Mouse (Mus musculus) liver, embryonic 16.5 days (tissue): Measurements from ENCODE around the gene Slit3. TPM values are rescaled to one million over a fixed set of nuclear protein-coding genes. Genes with fewer than 3 reads are reported as not detected.

Source experiments
- ATAC-seq: fragments of 200-750 bp; cut with Nextera tagmentation; 2 replicates; pipeline ENCODE4 v1.8.0; 2017; ENCODE audit warnings: low read depth, mild to moderate bottlenecking, moderate number of reproducible peaks, moderate library complexity
- H3K27ac ChIP-seq: fragments of 300-500 bp; sonication (generic); 2 replicates; pipeline ENCODE4 v1.5.1; 2014; ENCODE audit warnings: mild to moderate bottlenecking, low read length
- H3K27me3 ChIP-seq: fragments of 300-500 bp; sonication (generic); 2 replicates; pipeline ENCODE4 v1.6.1; 2014; ENCODE audit warnings: low read depth, low read length, mixed read lengths; ENCODE audit not compliant: control insufficient read depth, insufficient read depth
- H3K36me3 ChIP-seq: fragments of 300-500 bp; sonication (generic); 2 replicates; pipeline ENCODE4 v1.6.1; 2014; ENCODE audit warnings: mild to moderate bottlenecking; ENCODE audit not compliant: control insufficient read depth, insufficient read depth
- H3K4me1 ChIP-seq: fragments of 300-500 bp; sonication (generic); 2 replicates; pipeline ENCODE4 v1.6.1; 2014; ENCODE audit warnings: low read depth, low read length, mixed read lengths; ENCODE audit not compliant: control insufficient read depth
- H3K4me2 ChIP-seq: fragments of 300-500 bp; sonication (generic); 2 replicates; pipeline ENCODE4 v1.6.1; 2014; ENCODE audit warnings: low read depth, low read length, mixed read lengths
- H3K4me3 ChIP-seq: fragments of 300-500 bp; sonication (generic); 2 replicates; pipeline ENCODE4 v1.5.1; 2014; ENCODE audit warnings: low read depth, mild to moderate bottlenecking, low read length
- H3K9ac ChIP-seq: fragments of 300-500 bp; sonication (generic); 2 replicates; pipeline ENCODE4 v1.6.1; 2014; ENCODE audit warnings: low read depth, low read length
- H3K9me3 ChIP-seq: fragments of 300-500 bp; sonication (generic); replicated peaks from 2 replicates; pipeline ENCODE4 v1.6.1; 2016; ENCODE audit warnings: low read length; ENCODE audit not compliant: control insufficient read depth
- WGBS: fragments of 180-500 bp; shearing (Covaris S2); extraction: QIAGEN DNeasy Blood & Tissue Kit; methylation state at CpG from one replicate; pipeline ENCODE4 v1.1.7; 2014; ENCODE audit not compliant: insufficient replicate concordance; 5-methylcytosine and 5-hydroxymethylcytosine counted together
- polyA plus RNA-seq: library from polyadenylated mRNA; unstranded; fragments of >200 nt; fragmentation: Nextera tagmentation; extraction: Ambion mirVana; gene quantifications from 2 replicates; pipeline ENCODE4 v1.2.1, GENCODE M21; 2015

The Slit3 gene
- polyA plus RNA-seq, 1 experiment from 2014 or later, result 0.22 TPM

DNA sequence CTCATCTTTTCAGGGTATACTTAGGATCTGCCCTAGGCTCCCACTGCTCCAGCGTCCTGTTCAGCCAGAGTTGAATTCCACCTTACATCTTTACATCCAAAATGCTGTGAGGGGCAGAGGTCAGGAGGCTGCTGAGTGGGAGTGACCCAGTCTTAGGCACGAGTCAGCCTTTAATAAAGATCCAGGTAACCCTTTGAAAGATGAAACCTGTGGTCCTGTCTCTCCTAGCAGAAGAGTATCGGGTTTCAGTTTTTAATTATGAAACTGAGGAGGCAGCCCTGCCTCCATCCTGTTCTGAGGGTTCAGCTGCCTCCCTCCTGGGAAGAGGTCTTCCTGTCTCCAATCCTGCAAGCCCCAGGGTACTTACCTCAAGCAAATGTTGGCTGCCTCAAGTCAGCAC lies 264.4 kb downstream of the Slit3 start:
- Histone ChIP-seq H3K9me3 (no peaks in the 10 kb centered on the region), H3K4me2 (no peak overlapping the region), H3K4me1 (no peaks in the 10 kb centered on the region), H3K4me3 (no peak overlapping the region), H3K9ac (no peak overlapping the region), H3K36me3 (no peaks in the 10 kb centered on the region), H3K27ac (no peak overlapping the region), H3K27me3 (no peaks in the 10 kb centered on the region)
- 25% methylated on average over 3 of the region's 3 CpGs for WGBS
- ATAC-seq, result no peak

DNA sequence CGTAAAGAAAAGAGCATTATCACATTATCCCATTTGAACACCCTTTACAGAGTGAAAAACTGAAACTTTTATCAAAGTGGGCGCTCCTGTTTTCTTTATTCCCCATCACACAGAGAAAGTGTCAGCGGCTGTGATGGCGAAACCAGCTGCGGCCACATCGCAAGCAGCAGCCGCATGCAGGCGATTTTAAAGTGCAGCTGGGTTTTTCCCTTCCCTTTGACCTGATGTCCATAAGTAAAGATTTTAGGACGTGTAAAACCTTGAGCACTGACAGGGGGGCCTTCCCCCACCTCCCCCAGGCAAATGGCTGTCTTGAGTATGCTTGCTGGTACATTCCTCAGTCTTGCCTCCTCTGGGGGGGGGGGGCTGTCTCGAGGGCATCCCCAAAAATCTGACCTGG lies 266.8 kb downstream of the Slit3 start:
- H3K9ac ChIP-seq, result no peak overlapping the region
- no peak for ATAC-seq
- no peaks in the 10 kb centered on the region for H3K9me3 ChIP-seq
- H3K4me1 ChIP-seq, result no peaks in the 10 kb centered on the region
- H3K36me3 ChIP-seq, result no peaks in the 10 kb centered on the region
- 74% methylated on average over 10 of the region's 10 CpGs for WGBS
- no peaks in the 10 kb centered on the region for H3K27me3 ChIP-seq
- H3K4me2 ChIP-seq, result no peak overlapping the region
- no peak overlapping the region for H3K4me3 ChIP-seq
- no peak overlapping the region for H3K27ac ChIP-seq

DNA sequence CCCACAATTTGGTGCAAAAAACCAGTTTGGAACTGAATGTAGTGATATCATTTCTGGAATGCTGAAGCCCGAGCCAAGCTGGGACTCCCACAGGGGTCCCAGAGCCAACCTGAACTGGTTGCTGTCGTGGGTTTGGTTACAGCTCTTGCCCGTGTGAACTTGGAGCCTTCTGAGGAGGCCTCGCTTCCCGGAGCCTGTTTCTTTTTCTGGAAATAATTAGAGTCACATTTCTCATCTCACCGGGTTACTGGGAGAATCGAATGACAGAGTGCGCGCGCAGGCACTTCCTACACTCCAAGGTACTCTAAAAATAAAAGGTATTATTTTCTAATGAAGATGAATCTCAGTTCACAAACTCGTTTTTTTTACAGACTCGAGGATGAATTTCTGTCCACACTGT lies 267.4 kb downstream of the Slit3 start:
- no peaks in the 10 kb centered on the region for H3K9me3 ChIP-seq
- 71% methylated on average over 12 of the region's 12 CpGs for WGBS
- H3K27me3 ChIP-seq, result no peaks in the 10 kb centered on the region
- no peak overlapping the region for H3K4me2 ChIP-seq
- H3K36me3 ChIP-seq, result no peaks in the 10 kb centered on the region
- no peak overlapping the region for H3K9ac ChIP-seq
- ATAC-seq, result no peak
- H3K27ac ChIP-seq, result no peak overlapping the region
- H3K4me3 ChIP-seq, result no peak overlapping the region
- no peaks in the 10 kb centered on the region for H3K4me1 ChIP-seq

DNA sequence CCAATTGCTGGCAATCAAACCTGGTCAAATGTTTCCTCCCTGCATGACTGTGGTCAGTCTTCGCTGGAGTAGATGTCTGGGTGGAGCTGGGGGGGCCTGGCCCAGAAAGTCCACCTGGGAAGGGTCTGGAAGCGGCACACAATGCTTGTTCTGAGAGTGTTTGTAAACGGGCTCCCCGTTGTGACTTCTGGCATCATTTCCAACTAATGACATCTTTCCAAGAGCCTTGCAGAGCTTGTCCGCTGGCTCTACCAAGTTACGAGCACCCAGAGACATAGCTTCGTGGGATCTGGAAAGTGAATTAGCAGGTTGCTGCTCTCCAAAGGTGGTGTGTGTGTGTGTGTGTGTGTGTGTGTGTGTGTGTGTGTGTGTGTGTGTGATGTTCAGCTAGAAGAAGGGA lies 268.3 kb downstream of the Slit3 start:
- Histone ChIP-seq H3K9ac (no peak overlapping the region), H3K4me1 (no peaks in the 10 kb centered on the region), H3K4me2 (no peak overlapping the region), H3K9me3 (no peaks in the 10 kb centered on the region), H3K27ac (no peak overlapping the region), H3K36me3 (no peaks in the 10 kb centered on the region), H3K27me3 (no peaks in the 10 kb centered on the region), H3K4me3 (no peak overlapping the region)
- WGBS, result 72% methylated on average over 7 of the region's 7 CpGs
- ATAC-seq, result no peak

DNA sequence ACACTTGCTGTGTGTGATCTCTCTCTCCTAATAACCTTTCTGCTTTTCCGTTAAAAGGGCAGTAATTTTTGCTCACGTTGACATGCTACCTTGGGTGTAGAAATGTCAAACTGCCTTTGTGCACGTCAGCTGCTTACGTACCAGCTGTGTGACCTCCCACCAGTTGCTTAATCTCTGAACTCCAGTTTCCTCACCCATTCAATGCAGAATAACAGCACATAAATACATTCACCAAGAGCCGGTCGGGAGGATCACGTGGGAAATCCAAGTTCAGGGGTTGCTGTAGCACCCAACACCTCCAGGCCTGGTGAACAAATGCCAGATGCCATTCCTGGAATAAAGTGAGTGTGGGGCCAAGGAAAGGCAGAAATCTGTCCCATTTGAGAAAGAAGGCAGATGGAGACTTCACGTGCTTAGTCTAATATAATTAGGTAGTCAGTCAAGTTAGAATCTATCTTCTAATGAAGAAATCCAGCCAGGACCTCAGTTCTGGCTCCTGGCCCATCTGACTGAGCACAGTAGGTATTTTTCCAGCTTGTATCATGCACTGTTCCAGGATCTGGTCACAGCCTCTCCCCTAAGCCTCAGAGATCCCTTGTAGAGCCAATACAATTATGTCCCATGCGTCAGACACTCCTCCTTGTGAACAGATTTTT lies 268.9 kb downstream of the Slit3 start:
- Histone ChIP-seq H3K9me3 (no peaks in the 10 kb centered on the region), H3K9ac (no peak overlapping the region), H3K36me3 (no peaks in the 10 kb centered on the region), H3K4me2 (no peak overlapping the region), H3K27me3 (no peaks in the 10 kb centered on the region), H3K4me3 (no peak overlapping the region), H3K27ac (no peak overlapping the region), H3K4me1 (no peaks in the 10 kb centered on the region)
- WGBS, result 63% methylated on average over 9 of the region's 9 CpGs
- ATAC-seq, result no peak

DNA sequence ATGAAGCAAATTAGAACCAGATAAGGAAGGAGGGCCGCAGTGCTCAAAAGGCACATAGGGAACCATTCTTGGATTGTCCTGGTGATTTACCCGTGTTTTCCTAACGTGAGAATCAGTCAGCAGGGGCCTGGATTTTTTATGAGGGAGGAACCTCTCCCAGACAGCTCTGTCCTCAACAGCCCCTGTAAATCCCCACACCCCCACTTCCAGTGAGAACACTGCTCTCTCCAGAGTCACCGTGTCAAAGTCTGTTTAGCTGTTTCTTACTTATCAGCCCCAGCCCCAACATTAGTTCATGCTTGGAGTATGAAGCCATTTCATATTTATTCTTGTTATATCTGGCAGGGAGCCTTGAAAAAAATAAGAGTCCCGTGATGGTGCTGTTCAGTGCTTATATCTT lies 272.8 kb downstream of the Slit3 start:
- H3K36me3 ChIP-seq, result no peaks in the 10 kb centered on the region
- 51% methylated on average over 5 of the region's 5 CpGs for WGBS
- no peak for ATAC-seq

DNA sequence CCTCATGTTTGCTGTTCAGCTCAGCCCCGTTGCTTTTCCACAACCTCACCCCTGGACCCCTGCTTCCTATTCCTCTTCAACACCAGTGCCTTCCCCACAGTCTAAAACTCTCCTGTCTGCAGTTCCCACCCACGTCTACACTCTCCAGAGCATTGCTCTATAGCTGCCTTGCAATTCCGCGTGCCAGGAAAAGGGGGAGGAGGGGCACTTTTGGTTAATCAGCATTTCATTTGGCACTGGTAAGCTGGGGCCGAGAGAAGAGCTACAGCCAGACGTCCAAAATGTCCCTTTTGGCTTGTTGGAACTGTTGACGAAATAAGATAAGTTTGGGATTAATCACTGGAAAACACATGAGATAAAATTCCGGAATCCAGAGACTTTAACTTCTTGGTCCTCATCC lies 274.4 kb downstream of the Slit3 start:
- Histone ChIP-seq H3K36me3 (no peaks in the 10 kb centered on the region), H3K9me3 (no peaks in the 10 kb centered on the region), H3K27ac (no peak overlapping the region), H3K9ac (no peak overlapping the region), H3K27me3 (no peaks in the 10 kb centered on the region), H3K4me3 (no peak overlapping the region), H3K4me1 (no peaks in the 10 kb centered on the region), H3K4me2 (no peak overlapping the region)
- no peak for ATAC-seq
- 47% methylated on average over 8 of the region's 8 CpGs for WGBS

More for the DNA sequence above, 272.8 kb downstream of the Slit3 start:
- H3K4me2 ChIP-seq, result no peak overlapping the region
- H3K27me3 ChIP-seq, result no peaks in the 10 kb centered on the region
- no peaks in the 10 kb centered on the region for H3K9me3 ChIP-seq
- no peak overlapping the region for H3K4me3 ChIP-seq
- H3K9ac ChIP-seq, result no peak overlapping the region
- H3K4me1 ChIP-seq, result no peaks in the 10 kb centered on the region
- no peak overlapping the region for H3K27ac ChIP-seq

DNA sequence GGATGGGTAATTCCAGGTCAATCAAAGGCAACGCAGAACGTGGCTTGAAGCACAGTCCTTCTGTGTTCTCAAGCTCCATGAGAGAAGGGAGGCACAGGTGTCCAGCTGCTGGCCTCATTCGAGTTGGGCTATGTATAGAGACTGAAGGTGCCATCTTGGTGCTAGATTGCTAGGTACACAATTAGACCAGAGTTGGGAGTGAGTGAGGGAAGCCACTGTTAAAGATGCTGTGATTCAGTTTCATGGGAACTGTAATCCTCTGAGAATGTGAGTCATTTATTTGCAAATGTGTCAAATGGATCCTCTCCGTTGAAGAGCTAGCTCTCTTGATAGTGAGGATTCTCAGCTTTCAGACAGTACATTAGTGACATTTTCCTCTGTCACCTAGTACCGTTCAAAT lies 277.3 kb downstream of the Slit3 start:
- no peaks in the 10 kb centered on the region for H3K36me3 ChIP-seq
- no peak overlapping the region for H3K4me3 ChIP-seq
- H3K4me1 ChIP-seq, result no peaks in the 10 kb centered on the region
- no peak overlapping the region for H3K4me2 ChIP-seq
- no peak for ATAC-seq
- no peak overlapping the region for H3K9ac ChIP-seq
- H3K27me3 ChIP-seq, result no peaks in the 10 kb centered on the region
- no peaks in the 10 kb centered on the region for H3K9me3 ChIP-seq
- 50% methylated on average over 5 of the region's 5 CpGs for WGBS
- no peak overlapping the region for H3K27ac ChIP-seq

DNA sequence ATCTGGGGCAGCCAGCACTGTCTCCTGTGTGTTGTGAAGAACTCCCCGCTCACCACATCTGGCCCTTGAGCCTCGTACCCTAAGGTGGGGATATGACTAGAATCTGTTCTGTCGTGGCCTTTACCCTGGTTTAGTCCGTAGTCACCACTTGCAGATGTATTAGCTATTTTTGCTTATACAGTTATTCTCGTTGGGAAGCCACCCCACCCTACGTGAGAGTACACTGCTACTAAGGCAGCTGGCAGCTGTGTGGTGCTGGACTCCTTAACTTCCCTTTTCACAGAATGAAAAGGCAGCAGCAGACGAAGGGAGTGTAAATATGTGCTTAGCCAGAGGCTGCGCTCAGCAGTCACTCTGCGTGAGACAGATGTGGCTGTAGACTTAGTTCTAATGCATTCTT lies 282.5 kb downstream of the Slit3 start:
- H3K9me3 ChIP-seq, result no peaks in the 10 kb centered on the region
- no peaks in the 10 kb centered on the region for H3K36me3 ChIP-seq
- no peak overlapping the region for H3K9ac ChIP-seq
- no peak overlapping the region for H3K4me2 ChIP-seq
- no peaks in the 10 kb centered on the region for H3K27me3 ChIP-seq
- H3K4me3 ChIP-seq, result no peak overlapping the region
- no peak overlapping the region for H3K27ac ChIP-seq
- WGBS, result 41% methylated on average over 9 of the region's 9 CpGs
- ATAC-seq, result no peak
- no peaks in the 10 kb centered on the region for H3K4me1 ChIP-seq
